Mouse (Mus musculus) heart, embryonic 14.5 days (tissue): ENCODE measurements at regions not wholly inside any gene's neighbourhood (a gene's known extent, or its start where the extent isn't known, plus 50 kb on each side); places are given as distances from the start of the nearest gene placed in this dataset.

Experiments used
- ATAC-seq: fragments of 200-750 bp; cut with Nextera tagmentation; 2 replicates; pipeline ENCODE4 v1.8.0; 2017; ENCODE audit warnings: low read depth, moderate TSS enrichment; ENCODE audit not compliant: insufficient number of reproducible peaks, insufficient read depth, low FRiP score
- H3K27ac ChIP-seq, 2 experiments: fragments of 200-500 bp in 1 of 2; fragments of 300-500 bp in 1 of 2; sonication (generic) in 1 of 2; replicated peaks in 1 of 2; 2 replicates each; pipeline ENCODE4 v1.5.1; 2012 to 2014; ENCODE audit warnings: low read depth in 2 of 2, low read length in 2 of 2, control low read depth in 1 of 2, mild to moderate bottlenecking in 1 of 2, mixed read lengths in 1 of 2; ENCODE audit not compliant: control insufficient read depth in 1 of 2, insufficient read depth in 1 of 2
- H3K27me3 ChIP-seq: fragments of 300-500 bp; sonication (generic); 2 replicates; pipeline ENCODE4 v1.6.1; 2014; ENCODE audit warnings: mild to moderate bottlenecking, low read length, control low read depth; ENCODE audit not compliant: control insufficient read depth, insufficient read depth
- H3K36me3 ChIP-seq: fragments of 300-500 bp; sonication (generic); 2 replicates; pipeline ENCODE4 v1.6.1; 2014; ENCODE audit warnings: mild to moderate bottlenecking, control low read depth, low read length, mixed read lengths; ENCODE audit not compliant: control insufficient read depth, insufficient read depth
- H3K4me1 ChIP-seq, 2 experiments: fragments of 200-500 bp in 1 of 2; fragments of 300-500 bp in 1 of 2; sonication (generic) in 1 of 2; 2 replicates each; pipeline ENCODE4 v1.6.1; 2012 to 2014; ENCODE audit warnings: low read length in 2 of 2, control low read depth in 1 of 2, mixed read lengths in 1 of 2; ENCODE audit not compliant: control insufficient read depth in 2 of 2, insufficient read depth in 2 of 2
- H3K4me2 ChIP-seq: fragments of 300-500 bp; sonication (generic); 2 replicates; pipeline ENCODE4 v1.6.1; 2014; ENCODE audit warnings: mild to moderate bottlenecking, low read length
- H3K4me3 ChIP-seq, 2 experiments: fragments of 200-500 bp in 1 of 2; fragments of 300-500 bp in 1 of 2; sonication (generic) in 1 of 2; 2 replicates each; pipeline ENCODE4 v1.5.1; 2012 to 2014; ENCODE audit warnings: low read length in 2 of 2, mild to moderate bottlenecking in 2 of 2, control low read depth in 1 of 2, low read depth in 1 of 2, moderate library complexity in 1 of 2; ENCODE audit not compliant: control insufficient read depth in 1 of 2, insufficient read depth in 1 of 2
- H3K9ac ChIP-seq: fragments of 300-500 bp; sonication (generic); 2 replicates; pipeline ENCODE4 v1.6.1; 2014; ENCODE audit warnings: mild to moderate bottlenecking, low read length
- H3K9me3 ChIP-seq: fragments of 300-500 bp; sonication (generic); 2 replicates; pipeline ENCODE4 v1.6.1; 2016; ENCODE audit warnings: low read length, control low read depth; ENCODE audit not compliant: control insufficient read depth
- WGBS: fragments of 180-500 bp; shearing (Covaris S2); extraction: QIAGEN DNeasy Blood & Tissue Kit; methylation state at CpG from one replicate; pipeline ENCODE4 v1.1.7; 2014; 5-methylcytosine and 5-hydroxymethylcytosine counted together

- H3K4me2 ChIP-seq, result no peak overlapping the region
- WGBS, result 87% methylated on average over 3 of the region's 3 CpGs
- no peaks in the 10 kb centered on the region for H3K27me3 ChIP-seq
- no peaks in the 10 kb centered on the region for H3K9me3 ChIP-seq
- H3K27ac ChIP-seq, result no peak overlapping the region
- H3K9ac ChIP-seq, result no peak overlapping the region
- H3K4me1 ChIP-seq, result peaks cover 7 to 11% of the 10 kb centered on the region in 2 experiments
- no peak overlapping the region for H3K4me3 ChIP-seq
- no peak for ATAC-seq
- H3K36me3 ChIP-seq, result no peaks in the 10 kb centered on the region
Observed at GRCm38 (mm10) chr8:24212216-24213200, 513.1 kb downstream of the Adam3 start.

DNA sequence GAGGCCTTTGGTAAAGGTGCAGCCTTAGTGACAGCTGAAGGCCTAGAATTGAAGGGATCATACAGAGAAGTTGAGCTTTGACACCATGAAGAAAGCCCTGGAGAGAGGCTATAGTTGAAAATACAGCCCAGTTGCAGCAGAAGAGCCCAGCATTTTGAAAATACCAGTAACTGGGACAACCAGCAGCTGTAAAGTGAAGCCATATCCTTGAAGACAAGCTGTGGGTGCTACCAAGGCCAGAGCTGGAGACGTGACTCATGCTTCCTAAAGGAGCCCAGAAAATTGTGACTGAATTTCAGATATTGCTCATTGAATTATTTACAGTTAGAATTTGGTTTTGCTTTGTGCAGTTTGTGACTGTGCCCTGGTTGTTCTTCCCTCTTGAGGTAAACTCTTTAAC is 514.6 kb downstream of the Adam3 start:
- H3K4me2 ChIP-seq, result no peak overlapping the region
- H3K27ac ChIP-seq, result no peak overlapping the region
- peaks cover 2 to 6% of the 10 kb centered on the region in 2 experiments; a peak in 3 of 4 replicates for H3K4me1 ChIP-seq
- H3K9ac ChIP-seq, result no peak overlapping the region
- no peaks in the 10 kb centered on the region for H3K36me3 ChIP-seq
- no peaks in the 10 kb centered on the region for H3K27me3 ChIP-seq
- no peak for ATAC-seq
- H3K4me3 ChIP-seq, result no peak overlapping the region
- 68% methylated on average over 1 of the region's 1 CpGs for WGBS
- H3K9me3 ChIP-seq, result no peaks in the 10 kb centered on the region
